Mouse (Mus musculus) small intestine, adult 2 months (tissue): ENCODE data around the gene Zfhx2.

Experiments
- CTCF ChIP-seq: fragments of 200-500 bp; IDR thresholded peaks from 2 replicates; pipeline ENCODE4 v1.5.1; 2012; ENCODE audit warnings: low read depth, mild to moderate bottlenecking, control low read depth, inconsistent platforms, low read length, moderate library complexity, mixed read lengths; ENCODE audit not compliant: insufficient replicate concordance, insufficient read length; ENCODE audit errors: extremely low read depth
- POLR2A ChIP-seq: fragments of 200-500 bp; IDR thresholded peaks from 2 replicates; pipeline ENCODE4 v1.6.1; 2012; ENCODE audit warnings: low read depth, mild to moderate bottlenecking, control low read depth, inconsistent platforms, low read length, moderate library complexity

DNA sequence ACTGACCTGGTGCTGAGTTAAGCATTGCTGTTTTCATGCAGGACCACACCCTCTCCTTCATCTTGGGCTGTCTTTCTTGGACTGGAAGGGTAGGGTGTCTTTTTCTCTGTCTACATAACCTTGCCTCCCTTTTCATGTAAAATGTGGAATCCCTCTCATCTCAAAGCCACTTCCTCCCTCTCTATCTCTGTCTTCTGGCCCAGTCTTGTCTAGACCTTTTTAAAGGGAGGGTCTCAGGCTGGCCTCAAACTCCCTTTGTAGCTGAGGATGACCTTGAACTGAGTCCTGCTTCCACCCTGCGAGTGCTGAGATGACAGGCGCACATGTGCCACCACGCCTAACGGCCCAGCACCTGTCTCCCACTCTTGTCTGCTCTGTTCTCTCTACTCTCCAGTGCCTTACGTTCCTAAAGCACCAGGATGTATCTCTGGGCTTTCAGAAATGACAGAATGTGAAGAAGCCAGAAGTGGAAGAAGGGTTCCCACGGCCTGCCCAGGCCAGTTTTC is 6.1 kb downstream of the Zfhx2 start:
- TF ChIP-seq POLR2A (no peak), CTCF (no peak)
